Mouse (Mus musculus) forebrain, embryonic 15.5 days (tissue): Measurements from ENCODE around the gene Pds5b. TPM values are rescaled to one million over a fixed set of nuclear protein-coding genes. Genes with fewer than 3 reads are reported as not detected.
"Not testable (repeated sequence)": the region's sequence is repeated elsewhere in the genome, so short reads cannot be mapped to it uniquely, and the experiment has no call there.

Experiments
- ATAC-seq: fragments of 200-750 bp; cut with Nextera tagmentation; replicated peaks from 2 replicates; pipeline ENCODE4 v1.8.0; 2017; ENCODE audit warnings: mild to moderate bottlenecking, moderate TSS enrichment, moderate library complexity
- H3K27ac ChIP-seq: fragments of 300-500 bp; sonication (generic); replicated peaks from 2 replicates; pipeline ENCODE4 v1.5.1; 2015; ENCODE audit warnings: mild to moderate bottlenecking, inconsistent platforms
- H3K27me3 ChIP-seq: fragments of 300-500 bp; sonication (generic); 2 replicates; pipeline ENCODE4 v1.6.1; 2015; ENCODE audit warnings: inconsistent platforms
- H3K36me3 ChIP-seq: fragments of 300-500 bp; sonication (generic); 2 replicates; pipeline ENCODE4 v1.6.1; 2015; ENCODE audit warnings: mild to moderate bottlenecking, inconsistent platforms
- H3K4me1 ChIP-seq: fragments of 300-500 bp; sonication (generic); 2 replicates; pipeline ENCODE4 v1.6.1; 2015; ENCODE audit warnings: inconsistent platforms
- H3K4me2 ChIP-seq: fragments of 300-500 bp; sonication (generic); replicated peaks from 2 replicates; pipeline ENCODE4 v1.6.1; 2015; ENCODE audit warnings: mild to moderate bottlenecking, inconsistent platforms
- H3K4me3 ChIP-seq: fragments of 300-500 bp; sonication (generic); 2 replicates; pipeline ENCODE4 v1.5.1; 2015; ENCODE audit warnings: mild to moderate bottlenecking, inconsistent platforms
- H3K9ac ChIP-seq: fragments of 300-500 bp; sonication (generic); replicated peaks from 2 replicates; pipeline ENCODE4 v1.6.1; 2015; ENCODE audit warnings: mild to moderate bottlenecking, inconsistent platforms
- H3K9me3 ChIP-seq: fragments of 300-500 bp; sonication (generic); 2 replicates; pipeline ENCODE4 v1.6.1; 2016; ENCODE audit warnings: inconsistent platforms
- WGBS: fragments of 180-500 bp; shearing (Covaris S2); methylation state at CpG from one replicate; pipeline ENCODE4 v1.1.7; 2015; ENCODE audit warnings: mixed read lengths; 5-methylcytosine and 5-hydroxymethylcytosine counted together
- polyA plus RNA-seq: library from polyadenylated mRNA; unstranded; fragments of >200 nt; fragmentation: Nextera tagmentation; extraction: Ambion mirVana; gene quantifications from 2 replicates; pipeline ENCODE4 v1.2.1, GENCODE M21; 2015

The Pds5b gene
- polyA plus RNA-seq, 1 experiment from 2014 or later = 29.1 TPM

DNA sequence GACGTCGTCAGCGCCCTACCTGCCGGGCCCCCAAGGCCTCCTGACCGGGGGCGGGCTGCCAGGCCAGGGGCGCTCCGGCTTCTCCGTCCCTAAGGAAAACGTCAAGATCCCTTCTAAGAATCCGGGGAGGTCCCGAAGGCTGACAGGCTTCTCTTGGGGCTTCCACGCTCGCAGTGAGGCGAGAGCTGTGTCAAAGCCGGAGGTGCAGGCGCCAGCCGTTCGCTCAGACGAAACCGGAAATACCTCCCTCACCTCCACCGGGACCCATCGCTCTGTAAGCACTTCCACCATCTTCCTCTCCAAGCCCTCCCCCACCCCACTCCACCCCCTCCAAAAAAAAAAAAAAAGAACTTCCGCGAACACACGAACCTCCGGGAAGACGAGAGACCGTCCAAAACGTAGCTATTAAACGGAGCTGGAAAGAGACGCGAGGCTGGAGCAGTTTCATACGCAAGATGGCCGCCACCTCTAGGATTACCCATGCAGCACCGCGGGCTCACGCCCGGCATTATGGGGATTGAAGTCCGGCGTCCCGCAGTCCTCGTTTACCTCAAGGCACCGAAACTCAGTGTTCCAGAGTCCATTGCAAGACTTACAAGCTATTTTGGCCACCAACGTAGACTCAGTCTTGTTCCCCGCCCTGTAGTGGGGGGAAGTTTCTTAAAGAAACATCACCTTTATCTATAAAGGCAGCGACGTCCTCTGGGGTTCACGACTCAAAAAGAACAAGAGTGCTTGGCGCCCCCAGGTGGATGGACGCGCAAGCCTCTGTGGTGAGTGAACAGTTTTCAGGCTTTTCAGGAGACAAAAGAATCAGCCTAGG lies 8.2 kb upstream of the Pds5b start:
- Histone ChIP-seq H3K36me3 (peaks cover 16% of the 10 kb centered on the region), H3K4me2 (peak overlapping the region; percentile 54), H3K9me3 (no peaks in the 10 kb centered on the region), H3K9ac (peak overlapping the region; percentile 92), H3K27ac (peak overlapping the region; percentile 93), H3K4me1 (peaks cover 32% of the 10 kb centered on the region), H3K4me3 (peak overlapping the region; percentile 99), H3K27me3 (no peaks in the 10 kb centered on the region)
- under 1% methylated on average over 49 of the region's 52 CpGs for WGBS
- ATAC-seq = peak; percentile 99

DNA sequence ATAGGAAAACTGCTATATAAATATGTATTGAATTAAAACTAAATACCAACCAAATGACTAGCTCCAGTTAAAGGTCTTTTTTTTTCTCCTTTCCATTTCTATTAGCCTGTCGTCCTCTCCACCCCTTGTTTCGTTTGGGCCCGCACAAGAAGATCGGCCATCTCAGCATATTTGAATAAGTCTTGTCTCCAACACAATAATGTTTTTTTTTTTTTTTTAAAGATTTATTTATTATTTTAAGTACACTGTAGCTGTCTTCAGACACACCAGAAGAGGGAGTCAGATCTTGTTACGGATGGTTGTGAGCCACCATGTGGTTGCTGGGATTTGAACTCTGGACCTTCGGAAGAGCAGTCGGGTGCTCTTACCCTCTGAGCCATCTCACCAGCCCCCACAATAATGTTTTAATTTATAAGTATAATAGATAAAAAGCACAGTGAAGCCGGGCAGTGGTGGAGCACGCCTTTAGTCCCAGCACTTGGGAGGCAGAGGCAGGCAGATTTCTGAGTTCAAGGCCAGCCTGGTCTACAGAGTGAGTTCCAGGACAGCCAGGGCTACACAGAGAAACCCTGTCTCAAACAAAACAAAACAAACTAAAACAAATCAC lies 7.3 kb upstream of the Pds5b start, which contains the start of gene N4bp2l2:
Gene N4bp2l2, minus strand, starts transcription at position 51 of the 607 bp plus-strand sequence.
- Histone ChIP-seq H3K4me2 (peak within 1 kb of the TSS; percentile 54), H3K27ac (peak within 1 kb of the TSS; percentile 93), H3K4me1 (peaks cover 23% of the 10 kb centered on the region), H3K36me3 (peaks cover 11% of the 10 kb centered on the region), H3K9ac (peak within 1 kb of the TSS; percentile 92), H3K4me3 (peak within 1 kb of the TSS; percentile 99)
- 88% methylated on average over 9 of the region's 9 CpGs for WGBS
- not testable (repeated sequence) for H3K9me3 ChIP-seq, H3K27me3 ChIP-seq
- ATAC-seq = 0 out of 2 replicates have a peak, but pooled peaks have one; percentile 0

DNA sequence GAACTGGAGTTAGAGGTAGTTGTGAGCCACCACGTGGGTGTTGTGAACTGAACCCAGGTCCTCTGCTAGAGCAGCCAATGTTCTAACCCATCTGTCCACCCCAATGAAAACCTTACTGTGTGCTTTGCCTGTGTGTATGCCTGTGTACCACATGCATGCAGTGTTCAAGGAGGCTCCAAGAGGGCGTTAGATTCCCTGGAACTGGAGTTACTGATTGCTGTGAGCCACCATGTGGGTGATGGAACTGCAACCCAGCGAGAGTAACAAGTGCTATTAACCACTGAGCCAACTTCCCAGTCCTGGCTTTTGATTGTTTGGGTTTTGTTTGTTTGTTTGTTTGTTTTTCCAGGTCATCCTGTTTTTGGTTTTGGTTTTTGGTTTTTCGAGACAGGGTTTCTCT lies 4.8 kb upstream of the Pds5b start:
- no peak for ATAC-seq
- Histone ChIP-seq H3K4me3 (no peak overlapping the region), H3K9ac (no peak overlapping the region), H3K4me1 (peaks cover 11% of the 10 kb centered on the region), H3K9me3 (no peaks in the 10 kb centered on the region), H3K27ac (no peak overlapping the region), H3K4me2 (no peak overlapping the region), H3K27me3 (no peaks in the 10 kb centered on the region), H3K36me3 (no peaks in the 10 kb centered on the region)
- WGBS = 59% methylated on average over 4 of the region's 4 CpGs

DNA sequence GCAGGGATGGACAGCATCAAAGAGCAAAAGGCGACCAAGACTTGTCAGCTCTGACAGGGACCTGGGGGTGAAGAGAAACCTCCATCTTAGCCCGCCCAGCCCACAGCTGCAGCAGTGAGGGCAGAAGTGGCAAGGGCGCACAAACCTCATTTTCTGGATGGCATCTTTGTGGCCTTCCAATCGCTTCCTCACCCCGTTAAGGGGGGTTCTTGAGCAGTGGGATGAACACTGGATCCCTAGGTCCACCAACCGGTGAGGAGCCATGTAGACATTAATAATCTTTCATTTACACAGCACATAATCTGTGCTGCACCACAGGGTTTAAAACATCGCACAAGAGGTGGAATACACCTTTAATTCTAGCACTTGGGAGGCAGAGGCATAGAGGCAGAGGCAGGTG lies 1.2 kb upstream of the Pds5b start:
- no peak overlapping the region for H3K4me2 ChIP-seq
- H3K4me3 ChIP-seq = no peak overlapping the region
- no peaks in the 10 kb centered on the region for H3K36me3 ChIP-seq
- H3K9me3 ChIP-seq = no peaks in the 10 kb centered on the region
- 93% methylated on average over 7 of the region's 7 CpGs for WGBS
- ATAC-seq = no peak
- no peak overlapping the region for H3K9ac ChIP-seq
- no peaks in the 10 kb centered on the region for H3K27me3 ChIP-seq
- no peak overlapping the region for H3K27ac ChIP-seq
- H3K4me1 ChIP-seq = peaks cover 22% of the 10 kb centered on the region

DNA sequence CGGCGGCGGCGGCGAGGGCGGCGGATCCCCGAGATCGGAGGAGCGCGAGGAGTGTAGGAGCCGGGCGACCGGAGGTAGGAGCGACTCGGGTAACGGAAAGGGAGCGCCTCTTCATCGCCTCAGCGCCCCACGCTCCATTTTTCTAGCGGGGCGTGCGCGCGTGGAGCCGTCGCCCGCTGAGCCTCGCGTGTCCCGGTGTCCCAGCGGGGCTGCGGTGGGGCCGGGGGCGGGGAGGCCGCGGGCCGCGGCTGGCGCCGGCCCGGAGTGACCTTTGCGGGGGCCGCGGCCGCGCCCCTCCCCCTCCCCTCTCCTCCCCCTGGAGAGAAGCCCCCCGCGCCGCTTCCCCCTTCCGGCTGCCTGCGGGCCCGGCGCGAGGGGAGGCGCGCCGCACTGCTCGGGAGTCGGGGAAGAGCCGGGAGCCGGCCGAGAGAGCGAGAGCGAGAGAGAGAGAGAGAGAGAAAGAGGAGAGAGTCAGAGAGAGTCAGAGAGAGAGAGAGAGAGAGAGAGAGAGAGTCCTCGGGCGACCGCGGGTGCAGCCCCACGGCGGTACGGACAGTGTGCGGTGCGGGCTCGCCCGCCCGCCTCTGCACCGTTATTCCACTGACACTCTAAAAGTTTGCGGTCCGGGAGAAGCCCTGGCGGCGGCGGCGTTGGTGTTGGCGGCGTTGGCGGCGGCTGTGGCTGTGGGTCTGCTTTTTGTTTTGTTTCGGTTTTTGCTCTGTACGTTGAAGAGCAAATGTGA lies 512 bp downstream of the Pds5b start:
- ATAC-seq = peak; percentile 62
- Histone ChIP-seq H3K36me3 (no peaks in the 10 kb centered on the region), H3K9ac (peak overlapping the region; percentile 76), H3K27ac (peak overlapping the region; percentile 96), H3K9me3 (no peaks in the 10 kb centered on the region), H3K4me1 (peaks cover 22% of the 10 kb centered on the region), H3K27me3 (no peaks in the 10 kb centered on the region), H3K4me2 (peak overlapping the region; percentile 58), H3K4me3 (peak overlapping the region; percentile 67)
- WGBS = under 1% methylated on average over 63 of the region's 91 CpGs

DNA sequence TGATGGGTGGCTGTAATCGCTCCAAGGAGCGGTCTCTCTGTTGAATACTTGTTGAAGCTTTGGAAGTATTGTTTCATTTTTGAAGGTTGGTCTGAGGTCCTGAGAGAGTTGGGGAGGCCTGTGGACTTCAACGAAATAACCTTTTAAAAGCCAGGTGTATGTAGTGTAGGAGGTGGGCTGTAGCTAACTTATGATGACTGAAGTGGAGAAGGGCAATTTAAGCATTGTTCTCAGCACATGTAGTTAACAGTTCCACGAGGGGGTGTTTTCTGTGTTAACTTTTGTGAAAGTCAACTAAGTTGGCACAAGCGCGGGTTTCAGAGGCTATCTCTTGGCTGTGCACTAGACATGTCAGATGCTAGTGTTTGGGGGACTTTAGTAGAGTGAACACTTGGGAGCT lies 1.3 kb downstream of the Pds5b start:
- 54% methylated on average over 6 of the region's 6 CpGs for WGBS
- Histone ChIP-seq H3K4me2 (peak overlapping the region; percentile 58), H3K27me3 (no peaks in the 10 kb centered on the region), H3K9ac (peak overlapping the region; percentile 76; the same call in 1 of the 2 replicates), H3K9me3 (no peaks in the 10 kb centered on the region), H3K36me3 (no peaks in the 10 kb centered on the region), H3K4me3 (peak overlapping the region; percentile 67), H3K27ac (no peak overlapping the region), H3K4me1 (peaks cover 22% of the 10 kb centered on the region)
- ATAC-seq = no peak

DNA sequence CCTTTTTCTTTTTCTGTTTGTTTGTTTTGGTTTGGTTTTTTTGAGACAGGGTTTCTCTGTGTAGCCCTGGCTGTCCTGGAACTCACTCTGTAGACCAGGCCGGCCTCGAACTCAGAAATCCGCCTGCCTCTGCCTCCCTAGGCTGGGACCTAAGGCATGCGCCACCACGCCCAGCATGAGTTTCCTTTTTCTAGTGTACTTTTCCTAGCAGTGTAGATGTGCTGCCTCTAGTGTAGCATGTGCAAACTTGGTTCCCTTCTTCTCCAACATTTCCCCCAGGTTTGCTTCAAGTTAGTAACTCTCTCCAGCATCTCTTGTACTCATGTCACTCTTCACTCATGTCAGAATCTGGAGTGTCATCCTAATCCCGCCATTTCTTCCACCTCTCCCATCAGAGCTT lies 9.3 kb downstream of the Pds5b start:
- not testable (repeated sequence) for ATAC-seq, H3K9ac ChIP-seq, H3K4me1 ChIP-seq, H3K4me2 ChIP-seq, H3K27ac ChIP-seq, H3K9me3 ChIP-seq, H3K27me3 ChIP-seq, H3K4me3 ChIP-seq, H3K36me3 ChIP-seq
- 97% methylated on average over 6 of the region's 6 CpGs for WGBS

DNA sequence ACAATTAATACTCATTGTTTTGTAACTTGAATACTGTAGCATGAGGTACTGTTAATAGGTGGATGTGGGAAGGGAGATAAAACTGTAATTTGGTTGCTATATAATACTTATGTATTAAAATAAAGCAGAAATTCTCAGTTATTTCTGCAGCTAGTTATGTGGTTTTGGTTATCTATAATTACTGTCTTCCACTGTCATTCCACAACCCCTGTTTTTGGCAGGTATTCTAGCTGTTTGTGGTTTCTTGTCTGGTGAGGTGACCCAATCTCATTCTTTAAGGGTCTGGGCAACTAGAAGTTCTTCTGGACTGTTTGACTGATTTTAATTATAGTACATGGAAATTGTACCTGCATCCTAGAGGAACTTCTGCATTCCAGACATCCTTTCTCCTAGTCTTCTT lies 17.1 kb downstream of the Pds5b start:
- 0 out of 2 replicates have a peak, but pooled peaks cover 6% of the 10 kb centered on the region for H3K9me3 ChIP-seq
- ATAC-seq = no peak
- H3K27me3 ChIP-seq = no peaks in the 10 kb centered on the region
- no peak overlapping the region for H3K4me3 ChIP-seq
- H3K4me2 ChIP-seq = no peak overlapping the region
- H3K36me3 ChIP-seq = peaks cover 8% of the 10 kb centered on the region
- peaks cover 3% of the 10 kb centered on the region; the same call in 1 of the 2 replicates for H3K4me1 ChIP-seq
- H3K9ac ChIP-seq = no peak overlapping the region
- H3K27ac ChIP-seq = no peak overlapping the region

DNA sequence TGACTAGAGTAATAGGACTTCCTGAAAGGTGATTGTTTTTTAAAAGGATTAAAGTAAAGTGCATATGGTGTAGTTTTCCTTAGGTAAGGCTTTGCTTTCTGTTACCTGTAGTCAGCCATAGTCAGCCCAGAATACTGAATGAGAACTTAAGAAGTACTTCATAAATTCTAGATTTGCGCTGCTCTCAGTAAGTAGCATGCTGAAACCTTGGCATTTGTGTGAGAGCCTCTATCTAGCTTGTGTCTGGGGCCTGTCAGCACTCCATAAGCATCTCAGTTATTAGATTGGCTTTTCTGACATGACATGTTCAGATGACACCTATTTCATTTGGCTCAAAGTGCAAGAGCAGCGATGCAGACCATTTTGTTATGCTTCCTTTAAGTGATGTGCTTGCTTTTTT lies 19.7 kb downstream of the Pds5b start:
- ATAC-seq = no peak
- H3K27ac ChIP-seq = no peak overlapping the region
- H3K9ac ChIP-seq = no peak overlapping the region
- H3K36me3 ChIP-seq = peaks cover 15% of the 10 kb centered on the region
- H3K4me3 ChIP-seq = no peak overlapping the region
- WGBS = 96% methylated on average over 2 of the region's 2 CpGs
- H3K4me2 ChIP-seq = no peak overlapping the region
- 0 out of 2 replicates have a peak, but pooled peaks cover 6% of the 10 kb centered on the region for H3K9me3 ChIP-seq
- H3K4me1 ChIP-seq = no peaks in the 10 kb centered on the region
- H3K27me3 ChIP-seq = no peaks in the 10 kb centered on the region

DNA sequence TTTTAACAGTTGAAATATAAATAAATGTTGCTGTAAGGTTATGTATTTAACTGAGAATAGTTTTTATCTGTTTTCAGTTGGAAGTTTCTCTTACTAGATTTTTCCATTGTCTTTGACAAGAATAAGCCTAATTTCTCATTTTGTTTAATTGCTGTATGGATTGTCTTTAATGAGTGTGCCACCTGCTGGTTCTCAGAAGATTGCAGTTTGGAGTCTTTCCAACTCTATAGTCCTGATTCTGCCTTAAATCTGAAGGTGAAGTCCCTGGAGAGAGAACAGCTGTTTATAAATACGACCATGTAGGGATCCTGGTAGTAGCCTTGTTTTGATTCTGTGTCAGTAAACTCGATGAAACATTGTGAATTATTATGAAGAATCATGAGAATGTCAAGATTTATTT lies 29.2 kb downstream of the Pds5b start:
- Histone ChIP-seq H3K27me3 (no peaks in the 10 kb centered on the region), H3K4me1 (no peaks in the 10 kb centered on the region), H3K36me3 (peaks cover 6% of the 10 kb centered on the region; the same call in 1 of the 2 replicates), H3K4me2 (no peak overlapping the region), H3K9ac (no peak overlapping the region), H3K9me3 (no peaks in the 10 kb centered on the region), H3K4me3 (no peak overlapping the region), H3K27ac (no peak overlapping the region)
- ATAC-seq = no peak
- 33% methylated on average over 2 of the region's 2 CpGs for WGBS

DNA sequence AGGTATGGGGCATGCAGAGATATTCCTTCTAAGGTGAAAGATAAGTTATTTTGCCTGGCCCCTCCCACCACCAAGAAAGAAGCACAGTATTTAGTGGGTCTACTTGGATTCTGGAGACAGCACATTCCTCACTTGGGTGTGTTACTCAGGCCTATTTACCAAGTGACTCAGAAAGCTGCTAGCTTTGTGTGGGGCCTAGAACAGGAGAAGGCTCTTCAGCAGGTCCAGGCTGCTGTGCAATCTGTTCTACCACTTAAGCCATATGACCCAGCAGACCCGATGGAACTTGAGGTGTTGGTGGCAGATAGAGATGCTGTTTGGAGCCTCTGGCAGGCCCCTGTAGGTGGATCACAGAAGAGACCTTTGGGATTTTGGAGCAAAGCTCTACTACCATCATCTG lies 33.1 kb downstream of the Pds5b start:
- not testable (repeated sequence) for H3K27ac ChIP-seq, ATAC-seq, H3K9me3 ChIP-seq, H3K4me3 ChIP-seq, H3K36me3 ChIP-seq, H3K4me2 ChIP-seq, H3K4me1 ChIP-seq, H3K9ac ChIP-seq, H3K27me3 ChIP-seq
- 100% methylated on average over 1 of the region's 1 CpGs for WGBS

DNA sequence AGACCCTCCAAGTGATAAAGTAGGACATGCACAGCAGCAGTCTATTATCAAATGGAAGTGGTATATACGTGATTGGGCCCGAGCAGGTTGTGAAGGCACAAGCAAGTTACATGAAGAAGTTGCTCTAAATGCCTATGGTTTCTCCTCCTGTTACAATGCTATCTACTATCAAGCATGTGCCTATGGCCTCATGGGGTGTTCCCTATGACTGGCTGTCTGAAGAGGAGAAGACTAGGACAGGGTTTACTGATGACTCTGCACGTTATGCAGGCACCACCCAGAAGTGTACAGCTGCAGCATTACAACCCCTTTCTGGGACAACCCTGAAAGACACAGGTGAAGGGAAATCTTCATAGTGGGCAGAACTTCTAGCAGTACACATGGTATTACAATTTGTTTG lies 33.6 kb downstream of the Pds5b start:
- not testable (repeated sequence) for H3K36me3 ChIP-seq, ATAC-seq, H3K4me3 ChIP-seq, H3K27ac ChIP-seq, H3K4me1 ChIP-seq, H3K27me3 ChIP-seq, H3K9me3 ChIP-seq, H3K4me2 ChIP-seq, H3K9ac ChIP-seq
- WGBS = 98% methylated on average over 3 of the region's 3 CpGs
